Mouse (Mus musculus) kidney, adult 2 months (tissue): ENCODE data around the gene Polr2e. TPM values are rescaled to one million over a fixed set of nuclear protein-coding genes. Genes with fewer than 3 reads are reported as not detected.
"Not testable (repeated sequence)": the region's sequence is repeated elsewhere in the genome, so short reads cannot be mapped to it uniquely, and the experiment has no call there.

Source experiments
- DNase-seq: peaks from one replicate; pipeline ENCODE4 v3.0.0; 2021
- H3K27ac ChIP-seq: fragments of 200-500 bp; 2 replicates; pipeline ENCODE4 v1.5.1; 2012; ENCODE audit warnings: low read depth, low read length, control low read depth, inconsistent platforms; ENCODE audit not compliant: insufficient read depth
- H3K27me3 ChIP-seq: fragments of 200-500 bp; replicated peaks from 2 replicates; pipeline ENCODE4 v1.6.1; 2012; ENCODE audit warnings: mild to moderate bottlenecking, moderate library complexity, low read length, inconsistent platforms; ENCODE audit not compliant: control insufficient read depth, insufficient read depth
- H3K36me3 ChIP-seq: fragments of 200-500 bp; 2 replicates; pipeline ENCODE4 v1.6.1; 2012; ENCODE audit warnings: mild to moderate bottlenecking, moderate library complexity, low read length, inconsistent platforms; ENCODE audit not compliant: control insufficient read depth, insufficient read depth
- H3K4me1 ChIP-seq: fragments of 200-500 bp; 2 replicates; pipeline ENCODE4 v1.6.1; 2011; ENCODE audit warnings: low read length; ENCODE audit not compliant: control insufficient read depth, insufficient read depth
- H3K4me3 ChIP-seq: fragments of 200-500 bp; 2 replicates; pipeline ENCODE4 v1.5.1; 2011; ENCODE audit warnings: mild to moderate bottlenecking, low read depth, low read length, control low read depth; ENCODE audit not compliant: insufficient read depth
- CTCF ChIP-seq: fragments of 200-500 bp; conservative IDR thresholded peaks from 2 replicates; pipeline ENCODE4 v1.5.1; 2011; ENCODE audit warnings: low read depth, mild to moderate bottlenecking, control low read depth, low read length, moderate library complexity, mixed read lengths; ENCODE audit not compliant: insufficient read depth, insufficient read length
- POLR2A ChIP-seq: fragments of 200-500 bp; IDR thresholded peaks from one replicate; pipeline ENCODE4 v1.6.1; 2011; ENCODE audit warnings: low read depth, low read length, control low read depth
- WGBS: fragments of 180-500 bp; shearing (Covaris S2); methylation state at CpG from one replicate; pipeline ENCODE4 v1.1.7; 2018; 5-methylcytosine and 5-hydroxymethylcytosine counted together
- polyA plus RNA-seq: library from polyadenylated mRNA; depleted of rRNA; stranded (reverse); fragments of >200 nt; gene quantifications from 2 replicates; pipeline ENCODE4 v1.2.3, GENCODE M21; 2012

The Polr2e gene
- polyA plus RNA-seq, 1 experiment: 235 TPM

DNA sequence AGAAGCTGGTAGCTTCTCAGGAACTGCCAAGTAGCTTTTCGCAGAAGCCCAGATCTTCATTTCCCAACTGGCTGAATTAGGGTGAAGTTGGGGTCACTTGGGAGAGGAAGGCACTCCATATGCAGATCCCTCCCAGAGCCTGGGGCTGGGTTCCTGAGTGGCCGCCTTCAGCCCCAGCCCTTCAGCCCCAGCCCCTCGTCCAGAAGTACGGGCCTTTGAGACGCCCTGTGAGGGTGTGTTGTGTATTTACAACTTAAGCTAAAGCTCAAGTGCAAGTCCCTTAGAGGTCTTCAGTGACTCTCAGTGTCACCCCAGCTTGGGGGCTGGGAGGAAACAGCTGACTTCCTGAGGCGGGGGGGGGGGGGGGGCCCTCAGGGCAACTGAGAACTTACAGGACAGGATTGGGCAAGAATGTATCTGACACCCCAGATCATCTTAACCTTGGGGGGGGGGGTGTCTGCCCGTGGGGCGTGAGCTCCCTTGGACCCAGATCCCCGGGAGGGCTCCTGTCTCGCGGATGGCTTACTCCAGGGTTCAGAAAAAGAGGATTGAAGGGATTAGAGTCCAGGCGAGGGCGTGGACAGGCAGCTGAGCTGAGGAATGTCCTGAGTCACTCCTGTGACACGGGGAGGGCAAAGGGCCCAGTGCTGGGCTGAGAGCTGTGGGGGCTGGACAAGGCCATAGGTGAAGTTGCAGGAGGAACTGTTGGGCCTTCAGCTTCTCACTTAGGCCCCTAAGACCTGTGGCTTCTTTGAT lies 12.2 kb upstream of the Polr2e start:
- TF ChIP-seq CTCF: no peak
- TF ChIP-seq POLR2A: no peak
- Histone ChIP-seq H3K27me3 (no peaks in the 10 kb centered on the region), H3K27ac (peak overlapping the region; percentile 92), H3K4me3 (no peak overlapping the region), H3K36me3 (no peaks in the 10 kb centered on the region; the same call in 1 of the 2 replicates), H3K4me1 (peaks cover 36% of the 10 kb centered on the region)
- 24% methylated on average over 14 of the region's 14 CpGs for WGBS
- peak; percentile 95 for DNase-seq

DNA sequence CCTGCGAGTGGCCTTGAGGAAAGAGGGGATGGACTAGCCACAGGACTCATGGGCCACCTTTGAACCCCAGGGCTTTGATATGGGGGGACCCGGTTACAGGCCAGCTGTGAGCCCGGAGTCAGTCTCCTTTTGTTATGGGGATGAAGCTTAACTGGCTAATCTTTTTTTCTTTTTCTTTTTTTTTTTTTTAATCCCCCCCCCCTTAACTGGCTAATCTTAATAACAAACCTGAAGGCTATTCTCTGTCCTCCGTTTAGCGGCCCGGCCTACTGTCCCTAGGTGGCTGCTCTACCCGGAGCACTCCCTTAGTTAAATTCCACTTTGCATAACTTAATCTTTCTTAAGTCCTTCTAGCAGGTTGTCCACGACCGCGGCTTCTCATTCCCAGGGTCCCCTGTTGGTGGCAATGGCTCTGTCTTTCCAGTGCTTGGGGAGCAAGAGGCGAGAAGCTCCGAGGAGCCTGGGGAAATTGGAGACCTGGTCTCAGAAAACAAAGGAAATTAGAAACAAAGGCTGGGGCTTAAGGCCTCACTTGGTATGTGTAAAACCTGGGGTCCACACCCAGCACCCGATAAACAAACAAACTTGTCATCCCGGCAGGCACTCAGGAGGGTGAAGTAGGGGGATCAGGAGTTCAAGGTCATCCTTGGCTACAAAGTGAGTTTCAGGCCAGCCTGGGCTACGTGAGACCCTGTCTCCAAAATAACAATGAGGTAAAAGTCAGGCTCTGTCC lies 11.5 kb upstream of the Polr2e start:
- Histone ChIP-seq H3K27ac (peak overlapping the region; percentile 79), H3K27me3 (no peaks in the 10 kb centered on the region), H3K4me3 (no peak overlapping the region), H3K4me1 (peaks cover 36% of the 10 kb centered on the region), H3K36me3 (no peaks in the 10 kb centered on the region)
- 29% methylated on average over 15 of the region's 15 CpGs for WGBS
- TF ChIP-seq POLR2A (no peak), CTCF (no peak)
- peak; percentile 65 for DNase-seq

DNA sequence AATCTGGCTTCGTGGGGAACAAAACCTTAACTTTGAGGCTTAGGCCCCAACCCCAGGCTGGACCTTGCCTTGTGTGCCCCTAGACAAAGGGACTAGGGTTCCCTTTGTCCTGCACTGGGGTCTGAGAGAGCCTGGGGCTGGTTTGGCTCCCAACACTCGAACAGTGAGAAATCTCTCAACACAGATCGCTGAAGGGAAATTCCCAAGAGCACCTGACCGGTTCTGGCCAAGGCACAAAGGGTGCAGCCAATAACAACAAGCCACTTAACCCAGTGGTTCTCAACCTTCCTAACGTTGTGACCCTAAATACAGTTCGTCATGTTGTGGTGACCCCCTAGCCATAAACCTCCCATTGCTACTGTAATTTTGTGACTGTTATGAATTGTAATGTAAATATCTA lies 10.6 kb upstream of the Polr2e start:
- Histone ChIP-seq H3K4me1 (peaks cover 30% of the 10 kb centered on the region), H3K27me3 (no peaks in the 10 kb centered on the region), H3K4me3 (no peak overlapping the region), H3K27ac (peak overlapping the region; percentile 79), H3K36me3 (no peaks in the 10 kb centered on the region)
- WGBS: 28% methylated on average over 6 of the region's 6 CpGs
- DNase-seq: peak; percentile 52
- TF ChIP-seq CTCF (no peak), POLR2A (no peak)

DNA sequence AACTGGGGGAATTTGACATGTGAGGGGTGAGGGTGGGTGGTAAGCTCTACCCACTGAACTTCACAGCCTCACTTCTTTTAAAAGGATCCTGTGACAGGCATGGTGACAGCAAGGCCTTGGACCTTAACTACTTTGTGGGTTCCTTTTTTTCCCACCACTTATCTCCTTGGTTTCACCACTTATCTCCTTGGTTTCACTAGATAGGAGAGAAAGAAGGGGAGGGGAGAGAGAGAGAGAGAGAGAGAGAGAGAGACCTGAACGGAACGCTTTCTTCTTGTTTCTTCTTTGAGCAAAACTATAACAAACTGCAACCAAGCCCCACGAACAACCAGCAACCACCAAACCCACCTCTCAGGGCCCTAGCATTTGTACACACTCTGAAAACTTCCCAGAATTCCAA lies 9.2 kb upstream of the Polr2e start:
- Histone ChIP-seq H3K27ac (no peak overlapping the region), H3K36me3 (no peaks in the 10 kb centered on the region), H3K4me3 (no peak overlapping the region), H3K27me3 (no peaks in the 10 kb centered on the region), H3K4me1 (peaks cover 28% of the 10 kb centered on the region)
- DNase-seq: no peak
- 75% methylated on average over 3 of the region's 3 CpGs for WGBS
- TF ChIP-seq POLR2A (no peak), CTCF (no peak)

- 67% methylated on average over 5 of the region's 5 CpGs for WGBS
- no peak overlapping the region for H3K4me3 ChIP-seq
- H3K27ac ChIP-seq: no peak overlapping the region; the same call in 1 of the 2 replicates
- DNase-seq: no peak
- TF ChIP-seq CTCF: no peak
- no peak for TF ChIP-seq POLR2A
- peaks cover 28% of the 10 kb centered on the region for H3K4me1 ChIP-seq
- no peaks in the 10 kb centered on the region for H3K27me3 ChIP-seq
- H3K36me3 ChIP-seq: no peaks in the 10 kb centered on the region
Observed at GRCm38 (mm10) chr10:80048396-80048795, 8.8 kb upstream of the Polr2e start.

DNA sequence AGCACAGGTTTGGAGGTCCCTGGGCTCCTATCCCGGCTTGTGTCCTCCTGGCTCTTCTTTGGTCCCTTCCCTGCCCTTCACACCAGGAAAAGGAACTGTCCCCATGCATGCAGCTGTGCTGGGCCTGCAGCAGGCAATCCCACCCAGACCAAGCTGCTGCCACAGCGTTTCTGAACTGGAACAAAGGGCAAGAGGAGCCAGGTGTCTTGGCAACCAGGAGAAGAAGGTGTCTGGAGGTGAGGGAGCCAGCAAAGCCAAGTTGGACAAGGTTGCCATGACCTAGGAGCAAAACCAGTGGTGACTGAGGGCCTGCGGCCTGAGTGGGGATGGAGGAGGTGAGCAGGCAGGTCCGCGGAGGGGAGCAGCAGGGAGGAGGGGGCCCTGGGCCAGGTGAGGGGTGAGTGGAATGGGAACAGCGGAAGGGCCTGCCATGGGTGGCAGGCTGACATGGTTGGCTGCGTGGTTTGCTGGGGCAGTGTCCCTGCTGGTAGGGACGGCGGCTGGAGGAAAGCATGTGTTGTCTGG lies 7.5 kb upstream of the Polr2e start, which contains the start of gene Gpx4:
Gpx4 (plus strand) TSS at position 126 of the 525 bp plus-strand sequence.
- Histone ChIP-seq H3K27me3 (no peaks in the 10 kb centered on the region), H3K4me1 (peaks cover 23% of the 10 kb centered on the region), H3K36me3 (no peaks in the 10 kb centered on the region), H3K27ac (peak within 1 kb of the TSS; percentile 67), H3K4me3 (peak within 1 kb of the TSS; percentile 25; the same call in 1 of the 2 replicates)
- WGBS: 46% methylated on average over 9 of the region's 9 CpGs
- peak; percentile 48 for DNase-seq
- TF ChIP-seq POLR2A (no peak), CTCF (no peak)

- Histone ChIP-seq H3K4me3 (no peak overlapping the region), H3K36me3 (no peaks in the 10 kb centered on the region), H3K27ac (no peak overlapping the region), H3K27me3 (no peaks in the 10 kb centered on the region), H3K4me1 (peaks cover 13% of the 10 kb centered on the region)
- TF ChIP-seq CTCF (no peak), POLR2A (no peak)
- no peak for DNase-seq
- WGBS: 93% methylated on average over 5 of the region's 5 CpGs
Observed at GRCm38 (mm10) chr10:80045766-80046165, 6.2 kb upstream of the Polr2e start.

GRCm38 (mm10) chr10:80045364-80045763 lies 5.8 kb upstream of the Polr2e start:
- 93% methylated on average over 4 of the region's 4 CpGs for WGBS
- H3K4me1 ChIP-seq, H3K27me3 ChIP-seq, H3K4me3 ChIP-seq, H3K36me3 ChIP-seq, H3K27ac ChIP-seq, DNase-seq: not testable (repeated sequence)
